Mouse (Mus musculus) left cerebral cortex, postnatal 4 days (tissue): ENCODE measurements at regions not wholly inside any gene's neighbourhood (a gene's known extent, or its start where the extent isn't known, plus 50 kb on each side); places are given as distances from the start of the nearest gene placed in this dataset.

Experiments used
- DNase-seq: peaks from one replicate; pipeline ENCODE4 v3.0.0-alpha.2; 2022
- intact Hi-C: fragments of 180-260 bp; cut with DNase I; formaldehyde crosslinking; loops from one replicate; pipeline ENCODE4 v1.15.1; 2025

DNA sequence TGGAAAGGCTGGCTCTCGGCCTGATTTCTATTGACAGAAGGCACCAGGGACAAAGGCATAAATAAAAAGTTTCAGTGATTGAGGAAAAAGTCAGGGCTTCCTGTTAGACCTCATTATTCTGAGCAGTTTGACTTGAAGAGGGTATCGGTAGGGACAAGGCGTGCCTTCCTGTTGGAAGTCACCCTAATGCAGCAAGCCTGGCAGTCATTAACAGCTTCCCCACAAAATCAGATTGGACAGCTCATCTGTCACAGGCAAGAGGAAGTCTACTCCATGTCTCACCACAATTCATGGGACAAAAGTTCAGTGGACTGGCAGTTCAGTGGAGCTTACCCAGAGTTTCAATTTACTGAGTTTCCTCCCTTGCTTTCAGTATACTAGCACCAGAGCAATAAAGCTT lies 715.5 kb downstream of the Fam181b start:
- intact Hi-C loops: no loop called here
- no peak for DNase-seq

DNA sequence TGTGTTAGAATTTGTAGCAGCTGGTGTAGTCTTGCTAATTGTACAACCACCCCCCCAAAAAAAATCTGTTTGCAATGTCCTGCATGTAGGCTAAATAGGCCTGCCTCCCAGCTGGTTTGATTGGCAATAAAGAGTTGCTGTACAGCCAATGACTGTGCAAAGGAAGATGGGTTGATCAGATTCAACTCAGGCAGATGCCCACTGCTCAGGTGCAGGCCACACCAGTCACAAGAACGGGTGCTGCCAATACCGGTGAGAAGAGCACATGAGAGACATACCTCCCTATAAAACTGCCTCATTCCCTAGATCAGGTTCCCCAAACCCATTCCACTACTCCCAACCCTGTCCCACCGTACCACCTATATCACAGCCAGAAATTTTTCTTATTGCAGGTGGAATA lies 756.0 kb downstream of the Fam181b start:
- intact Hi-C loops: no loop called here
- DNase-seq: no peak

DNA sequence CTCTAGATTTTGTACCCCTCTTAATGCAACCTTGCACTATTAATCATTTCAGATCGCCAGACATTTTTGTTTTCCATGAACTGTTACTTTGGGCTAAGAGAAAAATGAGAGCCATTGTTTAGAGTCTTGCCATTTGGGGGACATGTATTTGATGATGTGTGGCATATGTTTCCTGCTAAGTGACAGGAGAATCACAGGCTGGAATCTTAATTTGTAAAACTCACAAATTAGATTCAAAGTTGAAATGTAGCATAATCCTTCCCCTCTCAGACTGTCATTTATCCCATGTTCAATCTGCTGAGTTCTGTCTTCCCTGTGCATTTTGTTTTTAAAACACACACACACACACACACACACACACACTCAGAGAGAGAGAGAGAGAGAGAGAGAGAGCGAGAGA lies 756.5 kb downstream of the Fam181b start:
- intact Hi-C loops: no loop called here
- no peak for DNase-seq

DNA sequence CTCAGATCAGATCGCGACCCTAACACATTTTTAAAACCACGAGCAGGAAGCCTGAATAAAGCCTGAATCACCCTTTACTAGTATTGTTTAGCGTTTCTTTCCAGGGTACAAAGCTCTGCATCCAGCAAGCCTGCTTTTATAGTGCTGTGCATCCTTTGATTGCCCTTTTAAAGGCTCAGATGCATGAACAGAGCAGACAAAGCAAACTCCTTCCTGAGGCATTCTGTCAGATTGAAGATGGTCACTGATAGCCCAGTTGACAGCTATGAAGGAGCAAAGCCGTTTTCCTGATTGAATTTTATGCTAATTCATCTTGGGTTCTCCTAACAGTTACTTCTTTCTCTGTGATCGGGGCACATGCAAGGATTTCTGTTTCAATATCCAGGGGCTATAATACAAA lies 775.4 kb downstream of the Fam181b start:
- intact Hi-C loops: no loop called here
- no peak for DNase-seq

DNA sequence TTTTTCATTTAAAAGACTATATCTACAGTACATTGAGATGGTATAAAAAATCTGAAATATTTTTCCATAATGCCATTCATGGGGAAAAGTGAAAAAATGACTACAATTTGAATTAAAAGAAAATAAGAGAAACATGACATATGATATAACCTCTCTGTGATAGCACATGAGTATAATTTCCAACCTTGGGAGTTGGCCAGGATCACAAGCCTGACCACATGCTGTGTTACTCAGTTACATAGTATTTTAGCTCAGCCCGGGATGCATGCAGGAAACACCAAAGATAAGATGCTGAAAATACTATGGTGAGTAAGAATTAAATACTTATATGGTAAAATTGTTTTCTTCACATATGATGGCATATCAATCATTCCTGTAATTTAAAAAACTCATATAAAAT lies 814.0 kb downstream of the Fam181b start:
- intact Hi-C loops: no loop called here
- DNase-seq: no peak

DNA sequence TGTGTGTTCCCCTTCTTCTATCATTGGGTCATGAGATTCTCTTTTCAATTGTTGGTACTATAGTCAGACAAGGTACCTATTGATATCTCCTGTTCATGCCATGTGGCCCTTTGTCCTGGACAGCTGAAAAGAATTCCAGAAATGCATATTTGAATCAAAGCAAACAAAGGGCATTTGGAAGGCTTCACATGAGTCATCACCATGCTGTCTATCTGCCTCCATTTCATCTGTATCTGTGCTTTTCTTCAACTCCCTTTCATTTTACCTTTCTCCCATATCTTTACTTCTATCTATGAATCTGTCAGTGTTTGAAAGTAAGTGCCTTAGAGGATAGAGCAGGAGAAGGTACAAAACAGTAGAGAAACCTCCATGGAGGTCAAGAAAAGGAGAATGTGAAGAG lies 817.3 kb downstream of the Fam181b start:
- intact Hi-C loops: no loop called here
- DNase-seq: no peak

DNA sequence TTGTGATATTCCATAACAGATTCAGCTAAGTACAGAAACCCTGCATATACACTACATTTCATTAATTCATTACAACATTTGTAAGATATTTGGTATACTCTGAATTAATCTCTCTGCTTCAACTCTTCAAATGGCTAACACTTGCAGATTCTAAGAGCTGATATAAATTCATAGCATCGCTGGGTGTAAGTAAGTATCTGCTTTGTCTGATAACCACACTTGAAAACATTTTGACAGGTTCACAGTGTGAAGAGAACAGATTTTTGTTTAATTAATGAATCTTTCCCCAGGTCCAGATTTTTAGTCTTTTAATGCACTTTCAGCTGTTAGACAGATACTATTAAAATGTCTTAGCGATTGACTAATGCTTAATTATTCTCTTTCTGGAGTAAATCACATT lies 823.1 kb downstream of the Fam181b start:
- DNase-seq: no peak
- intact Hi-C loops: no loop called here

DNA sequence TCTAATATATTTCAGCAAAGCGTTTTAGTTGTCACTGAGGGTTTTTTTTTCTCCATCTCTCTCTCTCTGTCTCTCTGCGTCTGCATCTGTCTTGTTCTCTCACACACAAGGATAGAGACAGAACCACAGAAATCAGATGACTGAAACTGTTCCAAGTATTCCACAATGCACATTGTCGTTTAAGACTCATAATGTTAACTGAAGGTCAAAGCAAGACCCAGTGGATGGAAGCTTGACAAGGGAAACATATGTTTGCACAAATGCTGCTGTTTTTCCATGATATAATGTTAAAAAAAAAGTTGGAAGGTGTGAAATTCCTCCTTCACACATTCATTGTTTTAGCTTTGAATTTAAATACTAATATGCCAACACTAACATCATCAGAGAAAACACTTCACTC lies 857.3 kb downstream of the Fam181b start:
- intact Hi-C loops: no loop called here
- no peak for DNase-seq

DNA sequence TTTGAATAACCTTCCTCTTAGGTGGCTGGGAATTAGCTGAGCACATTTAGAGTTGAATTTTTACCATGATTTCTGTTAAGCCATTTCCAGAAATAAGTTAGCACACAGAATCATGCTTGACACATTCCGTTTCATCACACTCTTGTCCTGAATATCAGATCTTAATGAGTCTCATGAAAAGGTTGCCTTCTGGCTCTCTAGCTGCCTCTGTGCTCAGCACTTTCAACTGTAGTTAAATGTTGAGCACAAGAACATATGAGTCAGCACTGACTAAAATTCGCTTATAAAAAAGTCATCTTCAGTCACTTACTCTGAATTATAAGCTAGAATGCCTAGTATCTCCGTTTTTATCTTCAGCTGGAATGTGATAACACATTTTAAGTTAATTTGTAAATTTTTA lies 902.4 kb downstream of the Fam181b start:
- intact Hi-C loops: no loop called here
- no peak for DNase-seq

DNA sequence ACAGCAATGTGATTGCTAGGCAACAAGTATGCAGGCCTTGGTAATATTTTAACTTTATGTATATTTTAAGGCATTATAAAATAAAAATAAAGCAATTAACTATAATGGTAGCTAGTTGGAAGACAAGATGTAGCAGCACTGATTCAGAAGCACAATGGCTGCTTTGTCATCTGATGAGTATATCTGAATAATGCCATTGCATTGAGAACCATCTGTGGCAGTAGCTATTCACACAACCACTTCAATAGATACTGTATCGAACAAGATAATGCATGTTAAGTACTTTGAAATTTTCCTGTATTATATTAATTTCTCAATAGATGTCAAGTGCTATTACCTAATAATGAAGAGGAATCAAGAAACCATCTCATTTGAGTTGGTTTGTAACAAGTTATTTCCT lies 923.1 kb downstream of the Fam181b start:
- intact Hi-C loops: no loop called here
- no peak for DNase-seq

DNA sequence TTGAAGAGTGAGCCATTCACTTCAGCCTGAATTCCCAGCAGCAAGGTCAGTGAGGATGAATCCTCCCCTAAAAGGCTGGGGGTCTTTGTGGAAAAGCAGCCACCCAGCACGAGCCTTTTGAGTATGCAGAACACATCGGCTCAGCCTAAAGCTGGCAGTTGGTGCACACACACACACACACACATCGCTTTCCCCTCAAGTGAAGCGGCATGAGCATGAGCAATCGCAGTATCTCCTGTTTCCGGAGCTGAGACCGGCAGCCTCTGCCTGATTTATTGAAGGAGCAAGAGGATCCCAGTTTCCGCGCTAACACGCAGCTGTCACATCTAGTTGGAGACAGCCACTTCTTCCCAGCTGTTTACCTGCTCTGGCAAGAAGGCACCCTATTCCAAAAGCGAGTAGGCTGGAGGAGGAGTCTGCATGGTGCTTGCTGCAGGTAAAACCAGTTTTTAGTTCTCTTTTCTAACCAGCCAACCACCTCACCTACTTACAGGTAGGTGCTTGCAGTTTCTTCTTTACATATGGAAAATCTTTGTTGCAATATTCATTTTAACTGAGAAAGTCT lies 962.9 kb downstream of the Fam181b start:
- peak; percentile 23 for DNase-seq
- intact Hi-C loops: loop anchor here (10.0 kb wide), 1 partner anchor 578 kb away; no protein-coding TSS in a partner anchor

DNA sequence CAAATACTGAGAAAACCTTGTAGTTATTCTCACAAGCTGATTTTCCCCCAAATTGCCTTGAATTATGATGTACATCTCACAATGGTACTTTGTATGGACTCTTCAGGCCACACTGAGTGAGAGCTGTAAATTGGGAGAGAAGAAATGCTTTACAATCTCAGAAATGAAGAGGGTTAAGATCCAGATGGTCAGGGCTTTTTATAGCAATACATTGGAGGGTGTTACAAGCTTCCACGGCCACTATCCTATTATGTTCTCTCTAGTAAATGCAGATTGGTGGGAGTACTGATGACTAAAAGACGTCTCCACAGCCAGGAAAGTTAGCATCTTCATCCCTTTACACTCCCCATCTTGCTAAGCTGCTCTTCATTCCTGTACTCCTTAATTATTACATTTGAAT lies 965.8 kb downstream of the Fam181b start:
- DNase-seq: no peak
- intact Hi-C loops: loop anchor here (10.0 kb wide), 1 partner anchor 581 kb away; no protein-coding TSS in a partner anchor

DNA sequence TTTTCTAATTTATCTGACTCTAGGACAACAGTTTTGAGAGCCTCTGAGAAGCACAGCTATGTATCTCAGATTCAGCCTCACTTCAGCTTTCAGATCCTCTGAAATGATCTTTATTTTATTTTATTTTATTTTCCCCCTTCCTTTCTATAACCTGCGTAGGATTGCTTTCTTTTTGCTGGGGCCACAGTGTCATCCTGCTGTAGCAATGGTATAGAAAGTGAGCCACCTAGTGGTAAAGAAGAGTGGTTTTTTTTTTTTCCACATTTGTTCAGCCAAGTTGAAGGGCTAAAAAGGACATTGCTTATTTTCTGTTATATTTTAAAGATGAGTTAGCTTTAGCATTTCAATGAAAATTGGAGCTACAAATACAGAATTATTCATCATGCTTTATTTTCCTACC lies 966.4 kb downstream of the Fam181b start:
- no peak for DNase-seq
- intact Hi-C loops: loop anchor here (2.0 to 10.0 kb wide), 2 partner anchors 581 to 709 kb away; no protein-coding TSS in a partner anchor

DNA sequence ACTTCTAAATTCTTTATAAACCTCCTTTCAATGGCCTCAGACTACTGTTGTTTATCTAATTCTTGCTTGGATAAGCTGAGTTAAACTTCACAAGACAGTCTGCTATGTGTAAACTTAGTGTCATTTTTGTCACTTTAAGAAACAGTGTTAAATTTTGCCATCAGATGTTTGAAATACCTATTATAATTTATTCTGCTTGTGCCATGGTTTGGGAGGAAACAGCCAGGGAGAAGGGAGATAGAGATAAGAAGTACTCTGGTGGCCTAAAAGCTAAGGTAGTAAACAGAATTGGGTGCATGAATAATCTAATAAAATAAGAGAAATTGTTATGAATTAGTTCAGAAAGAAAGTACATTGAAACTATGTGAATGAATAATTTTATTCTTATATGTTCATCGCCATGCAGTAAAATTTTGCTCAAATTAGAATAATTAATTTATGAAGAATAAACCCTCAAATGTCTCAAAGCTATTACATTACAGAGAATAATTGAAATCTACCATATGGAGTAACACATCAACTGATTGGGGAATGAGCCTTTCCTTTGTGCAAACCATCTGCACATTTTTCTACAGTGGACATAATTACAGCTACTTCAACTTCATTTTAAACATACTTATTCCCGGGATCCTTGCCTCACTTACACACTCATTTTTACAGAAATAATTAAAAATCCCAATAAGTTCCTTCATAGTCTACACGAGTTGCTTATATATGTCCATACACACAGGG lies 982.3 kb downstream of the Fam181b start:
- intact Hi-C loops: no loop called here
- no peak for DNase-seq
